Mouse (Mus musculus): ENCODE data around the gene Abcg1. TPM values are rescaled to one million over a fixed set of nuclear protein-coding genes. Genes with fewer than 3 reads are reported as not detected.

Gene Abcg1
- polyA plus RNA-seq, 1 experiment from 2014 or later: 3.4 TPM

DNA sequence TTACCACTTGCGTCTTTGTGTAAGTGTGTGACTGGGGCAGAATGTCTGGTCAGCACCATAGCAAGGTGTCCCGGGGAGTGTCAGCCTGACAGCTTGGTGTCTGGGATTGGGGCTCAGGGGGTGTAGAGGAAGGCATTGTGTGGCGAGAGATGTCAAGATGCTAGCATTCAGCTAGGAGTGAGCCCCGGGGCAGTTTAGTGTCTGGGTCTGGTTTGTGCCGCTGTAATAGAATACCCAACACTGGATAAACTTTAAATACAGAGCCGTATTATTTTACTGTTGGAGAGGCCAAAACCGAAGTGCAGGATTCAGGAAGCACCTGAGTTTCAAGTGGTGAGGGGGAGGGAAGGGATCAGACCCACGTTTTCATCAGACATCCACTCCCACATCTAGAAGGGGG is 20.1 kb upstream of the Abcg1 start:
- WGBS: 76% methylated on average over 8 of the region's 8 CpGs
- H3K27me3 ChIP-seq (replicated peaks; ENCODE audit: control insufficient read depth, insufficient read depth, low read length): no peaks in the 10 kb centered on the region

DNA sequence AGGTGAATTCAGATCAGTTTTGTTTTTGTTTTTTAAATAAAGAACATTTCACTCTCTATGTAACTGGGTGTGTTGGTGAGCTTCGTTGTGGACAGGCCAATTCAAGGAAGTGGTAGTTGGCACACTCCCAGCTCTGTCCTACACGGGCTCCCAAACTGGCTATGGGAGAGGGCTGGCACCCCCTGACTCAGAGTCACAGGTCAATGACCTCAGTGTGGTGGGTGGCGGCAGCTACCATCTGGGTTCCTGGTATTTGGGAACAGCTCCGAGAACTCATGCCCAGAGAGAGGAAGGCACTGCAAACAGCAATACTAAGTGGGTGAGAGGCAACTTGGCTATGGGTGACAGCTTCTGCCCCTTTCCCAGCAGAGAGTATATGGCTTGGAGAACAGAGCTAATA is 19.1 kb upstream of the Abcg1 start:
- Histone ChIP-seq H3K36me3 (ENCODE audit: control insufficient read depth, insufficient read depth) (no peaks in the 10 kb centered on the region), H3K9me3 (ENCODE audit: control insufficient read depth) (no peaks in the 10 kb centered on the region), H3K4me1 (replicated peaks; ENCODE audit: control insufficient read depth, insufficient read depth, low read length) (no peaks in the 10 kb centered on the region), H3K4me3 (ENCODE audit: low read depth, low read length) (no peak overlapping the region), H3K4me2 (replicated peaks; ENCODE audit: low read depth) (no peak overlapping the region), H3K27me3 (replicated peaks; ENCODE audit: control insufficient read depth, insufficient read depth, low read length) (no peaks in the 10 kb centered on the region), H3K27ac (ENCODE audit: low read depth, low read length) (no peak overlapping the region), H3K9ac (ENCODE audit: low read depth, low read length) (no peak overlapping the region)
- no peak for TF ChIP-seq CTCF (IDR thresholded peaks at IDR 0.05; ENCODE audit: low read depth)
- ATAC-seq: no peak
- 64% methylated on average over 4 of the region's 4 CpGs for WGBS

More for the DNA sequence above, 20.1 kb upstream of the Abcg1 start:
- no peak for TF ChIP-seq CTCF (IDR thresholded peaks at IDR 0.05; ENCODE audit: low read depth)
- Histone ChIP-seq H3K4me1 (replicated peaks; ENCODE audit: control insufficient read depth, insufficient read depth, low read length) (no peaks in the 10 kb centered on the region), H3K36me3 (ENCODE audit: control insufficient read depth, insufficient read depth) (no peaks in the 10 kb centered on the region), H3K27ac (ENCODE audit: low read depth, low read length) (no peak overlapping the region), H3K4me3 (ENCODE audit: low read depth, low read length) (no peak overlapping the region), H3K4me2 (replicated peaks; ENCODE audit: low read depth) (no peak overlapping the region), H3K9me3 (ENCODE audit: control insufficient read depth) (no peaks in the 10 kb centered on the region), H3K9ac (ENCODE audit: low read depth, low read length) (no peak overlapping the region)
- no peak for ATAC-seq

- ATAC-seq: no peak
- Histone ChIP-seq H3K9me3 (ENCODE audit: control insufficient read depth) (no peaks in the 10 kb centered on the region), H3K27me3 (replicated peaks; ENCODE audit: control insufficient read depth, insufficient read depth, low read length) (no peaks in the 10 kb centered on the region), H3K9ac (ENCODE audit: low read depth, low read length) (no peak overlapping the region), H3K4me3 (ENCODE audit: low read depth, low read length) (no peak overlapping the region), H3K36me3 (ENCODE audit: control insufficient read depth, insufficient read depth) (no peaks in the 10 kb centered on the region), H3K4me2 (replicated peaks; ENCODE audit: low read depth) (no peak overlapping the region), H3K27ac (ENCODE audit: low read depth, low read length) (no peak overlapping the region), H3K4me1 (replicated peaks; ENCODE audit: control insufficient read depth, insufficient read depth, low read length) (no peaks in the 10 kb centered on the region)
- no peak for TF ChIP-seq CTCF (IDR thresholded peaks at IDR 0.05; ENCODE audit: low read depth)
- WGBS: 50% methylated on average over 7 of the region's 7 CpGs
Observed at GRCm38 (mm10) chr17:31039626-31040025, 17.8 kb upstream of the Abcg1 start.

DNA sequence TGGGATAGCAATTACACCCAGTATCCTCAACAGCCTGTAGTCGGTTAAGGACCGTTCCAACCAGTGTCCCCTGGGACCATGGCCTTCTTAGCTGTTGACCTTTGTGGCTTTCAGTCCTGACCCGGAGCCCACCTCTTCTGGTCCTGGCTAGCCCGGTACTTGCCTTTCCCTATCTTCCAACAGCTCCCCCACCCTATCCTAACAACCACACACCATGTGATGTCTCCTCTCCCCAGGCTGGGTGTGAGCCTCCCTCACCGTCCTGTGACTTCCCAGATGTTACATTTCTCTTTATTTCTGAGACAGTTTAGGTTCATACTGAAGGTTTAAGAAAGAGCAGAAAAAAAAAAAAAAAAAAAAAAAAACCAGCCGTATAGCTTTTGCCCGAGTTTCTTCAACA is 17.1 kb upstream of the Abcg1 start:
- H3K4me1 ChIP-seq (replicated peaks; ENCODE audit: control insufficient read depth, insufficient read depth, low read length): no peaks in the 10 kb centered on the region
- H3K27me3 ChIP-seq (replicated peaks; ENCODE audit: control insufficient read depth, insufficient read depth, low read length): no peaks in the 10 kb centered on the region
- no peak for ATAC-seq
- no peak overlapping the region for H3K27ac ChIP-seq (ENCODE audit: low read depth, low read length)
- WGBS: 67% methylated on average over 7 of the region's 7 CpGs
- no peak overlapping the region for H3K9ac ChIP-seq (ENCODE audit: low read depth, low read length)
- no peaks in the 10 kb centered on the region for H3K9me3 ChIP-seq (ENCODE audit: control insufficient read depth)
- TF ChIP-seq CTCF (IDR thresholded peaks at IDR 0.05; ENCODE audit: low read depth): no peak
- H3K4me2 ChIP-seq (replicated peaks; ENCODE audit: low read depth): no peak overlapping the region
- H3K4me3 ChIP-seq (ENCODE audit: low read depth, low read length): no peak overlapping the region
- no peaks in the 10 kb centered on the region for H3K36me3 ChIP-seq (ENCODE audit: control insufficient read depth, insufficient read depth)

GRCm38 (mm10) chr17:31042751-31043150 is 14.7 kb upstream of the Abcg1 start:
- ATAC-seq: no peak
- H3K4me3 ChIP-seq (ENCODE audit: low read depth, low read length): no peak overlapping the region
- TF ChIP-seq CTCF (IDR thresholded peaks at IDR 0.05; ENCODE audit: low read depth): no peak
- no peaks in the 10 kb centered on the region for H3K36me3 ChIP-seq (ENCODE audit: control insufficient read depth, insufficient read depth)
- no peak overlapping the region for H3K27ac ChIP-seq (ENCODE audit: low read depth, low read length)
- 56% methylated on average over 2 of the region's 2 CpGs for WGBS
- H3K9ac ChIP-seq (ENCODE audit: low read depth, low read length): no peak overlapping the region
- H3K4me2 ChIP-seq (replicated peaks; ENCODE audit: low read depth): no peak overlapping the region
- no peaks in the 10 kb centered on the region for H3K27me3 ChIP-seq (replicated peaks; ENCODE audit: control insufficient read depth, insufficient read depth, low read length)
- no peaks in the 10 kb centered on the region for H3K4me1 ChIP-seq (replicated peaks; ENCODE audit: control insufficient read depth, insufficient read depth, low read length)
- H3K9me3 ChIP-seq (ENCODE audit: control insufficient read depth): no peaks in the 10 kb centered on the region

GRCm38 (mm10) chr17:31057891-31058744 is 643 bp downstream of the Abcg1 start:
- no peaks in the 10 kb centered on the region for H3K36me3 ChIP-seq (ENCODE audit: control insufficient read depth, insufficient read depth)
- H3K4me3 ChIP-seq (ENCODE audit: low read depth, low read length): peak overlapping the region; percentile 45
- TF ChIP-seq CTCF (IDR thresholded peaks at IDR 0.05; ENCODE audit: low read depth): no peak
- ATAC-seq: 0 out of 2 replicates have a peak, but pooled peaks have one; percentile 35
- H3K4me1 ChIP-seq (replicated peaks; ENCODE audit: control insufficient read depth, insufficient read depth, low read length): no peaks in the 10 kb centered on the region
- 2% methylated on average over 31 of the region's 31 CpGs for WGBS
- H3K27ac ChIP-seq (ENCODE audit: low read depth, low read length): no peak overlapping the region; the same call in 1 of the 2 replicates
- peak overlapping the region; percentile 77 for H3K4me2 ChIP-seq (replicated peaks; ENCODE audit: low read depth)
- 0 out of 2 replicates have a peak, but pooled peaks cover 6% of the 10 kb centered on the region for H3K9me3 ChIP-seq (ENCODE audit: control insufficient read depth)
- peaks cover 35% of the 10 kb centered on the region for H3K27me3 ChIP-seq (replicated peaks; ENCODE audit: control insufficient read depth, insufficient read depth, low read length)
- H3K9ac ChIP-seq (ENCODE audit: low read depth, low read length): no peak overlapping the region

Data from intestine, postnatal 0 days (tissue).